Mouse (Mus musculus): ENCODE measurements around the gene Mrc2. TPM values are rescaled to one million over a fixed set of nuclear protein-coding genes. Genes with fewer than 3 reads are reported as not detected.

Gene Mrc2
- polyA plus RNA-seq, 1 experiment from 2014 or later = 0.32 TPM

- no peak for TF ChIP-seq CTCF (IDR thresholded peaks at IDR 0.05; ENCODE audit: low read depth)
- TF ChIP-seq EP300 (IDR thresholded peaks at IDR 0.05; ENCODE audit: low read depth) = no peak
- 35% methylated on average over 10 of the region's 10 CpGs for WGBS (ENCODE audit: insufficient replicate concordance)
- DNase-seq = no peak
Observed at GRCm38 (mm10) chr11:105312972-105313632, 20.7 kb downstream of the Mrc2 start.

GRCm38 (mm10) chr11:105313633-105314014, 21.2 kb downstream of the Mrc2 start:
- TF ChIP-seq EP300 (IDR thresholded peaks at IDR 0.05; ENCODE audit: low read depth) = no peak
- TF ChIP-seq CTCF (IDR thresholded peaks at IDR 0.05; ENCODE audit: low read depth) = no peak
- DNase-seq = no peak
- WGBS (ENCODE audit: insufficient replicate concordance) = 63% methylated on average over 8 of the region's 8 CpGs

More at GRCm38 (mm10) chr11:105312972-105313632, 20.7 kb downstream of the Mrc2 start:
- H3K4me2 ChIP-seq (ENCODE audit: low read depth, low read length) = no peak overlapping the region
- H3K4me3 ChIP-seq (ENCODE audit: low read depth, low read length) = no peak overlapping the region
- no peak overlapping the region for H3K9ac ChIP-seq (replicated peaks)
- no peak for ATAC-seq
- no peak overlapping the region for H3K27ac ChIP-seq (ENCODE audit: low read depth)
- H3K36me3 ChIP-seq (replicated peaks; ENCODE audit: insufficient read depth, low read length) = no peaks in the 10 kb centered on the region
- H3K9me3 ChIP-seq (ENCODE audit: low read length) = no peaks in the 10 kb centered on the region
- H3K4me1 ChIP-seq (ENCODE audit: insufficient read depth) = no peaks in the 10 kb centered on the region; the same call in none of the 2 replicates
- no peaks in the 10 kb centered on the region for H3K27me3 ChIP-seq (ENCODE audit: insufficient read depth, low read length)

GRCm38 (mm10) chr11:105315296-105315695, 22.9 kb downstream of the Mrc2 start:
- no peak overlapping the region for H3K27ac ChIP-seq (ENCODE audit: low read depth)
- H3K4me1 ChIP-seq (ENCODE audit: insufficient read depth) = no peaks in the 10 kb centered on the region; the same call in none of the 2 replicates
- no peaks in the 10 kb centered on the region for H3K27me3 ChIP-seq (ENCODE audit: insufficient read depth, low read length)
- H3K4me3 ChIP-seq (ENCODE audit: low read depth, low read length) = no peak overlapping the region
- ATAC-seq (no peak), DNase-seq (no peak)
- H3K9me3 ChIP-seq (ENCODE audit: low read length) = no peaks in the 10 kb centered on the region
- H3K4me2 ChIP-seq (ENCODE audit: low read depth, low read length) = no peak overlapping the region
- WGBS (ENCODE audit: insufficient replicate concordance) = 76% methylated on average over 8 of the region's 8 CpGs
- no peaks in the 10 kb centered on the region for H3K36me3 ChIP-seq (replicated peaks; ENCODE audit: insufficient read depth, low read length)
- TF ChIP-seq EP300 (IDR thresholded peaks at IDR 0.05; ENCODE audit: low read depth) (no peak), CTCF (IDR thresholded peaks at IDR 0.05; ENCODE audit: low read depth) (no peak)
- H3K9ac ChIP-seq (replicated peaks) = no peak overlapping the region

More at GRCm38 (mm10) chr11:105313633-105314014, 21.2 kb downstream of the Mrc2 start:
- no peaks in the 10 kb centered on the region for H3K9me3 ChIP-seq (ENCODE audit: low read length)
- H3K4me3 ChIP-seq (ENCODE audit: low read depth, low read length) = no peak overlapping the region
- no peaks in the 10 kb centered on the region for H3K27me3 ChIP-seq (ENCODE audit: insufficient read depth, low read length)
- no peak overlapping the region for H3K4me2 ChIP-seq (ENCODE audit: low read depth, low read length)
- ATAC-seq = no peak
- H3K4me1 ChIP-seq (ENCODE audit: insufficient read depth) = no peaks in the 10 kb centered on the region; the same call in none of the 2 replicates
- no peak overlapping the region for H3K9ac ChIP-seq (replicated peaks)
- no peaks in the 10 kb centered on the region for H3K36me3 ChIP-seq (replicated peaks; ENCODE audit: insufficient read depth, low read length)
- H3K27ac ChIP-seq (ENCODE audit: low read depth) = no peak overlapping the region

- no peak for DNase-seq
- H3K4me1 ChIP-seq (ENCODE audit: insufficient read depth) = no peaks in the 10 kb centered on the region; the same call in none of the 2 replicates
- no peak overlapping the region for H3K4me2 ChIP-seq (ENCODE audit: low read depth, low read length)
- WGBS (ENCODE audit: insufficient replicate concordance) = 87% methylated on average over 4 of the region's 4 CpGs
- H3K27ac ChIP-seq (ENCODE audit: low read depth) = no peak overlapping the region
- H3K36me3 ChIP-seq (replicated peaks; ENCODE audit: insufficient read depth, low read length) = no peaks in the 10 kb centered on the region
- H3K4me3 ChIP-seq (ENCODE audit: low read depth, low read length) = no peak overlapping the region
- TF ChIP-seq CTCF (IDR thresholded peaks at IDR 0.05; ENCODE audit: low read depth) (no peak), EP300 (IDR thresholded peaks at IDR 0.05; ENCODE audit: low read depth) (no peak)
- H3K27me3 ChIP-seq (ENCODE audit: insufficient read depth, low read length) = no peaks in the 10 kb centered on the region
- no peaks in the 10 kb centered on the region for H3K9me3 ChIP-seq (ENCODE audit: low read length)
- no peak overlapping the region for H3K9ac ChIP-seq (replicated peaks)
- no peak for ATAC-seq
Observed at GRCm38 (mm10) chr11:105316121-105316520, 23.7 kb downstream of the Mrc2 start.

- ATAC-seq (no peak), DNase-seq (no peak)
- Histone ChIP-seq H3K27me3 (ENCODE audit: insufficient read depth, low read length) (no peaks in the 10 kb centered on the region), H3K9ac (replicated peaks) (no peak overlapping the region), H3K4me1 (ENCODE audit: insufficient read depth) (no peaks in the 10 kb centered on the region), H3K4me2 (ENCODE audit: low read depth, low read length) (no peak overlapping the region), H3K9me3 (ENCODE audit: low read length) (no peaks in the 10 kb centered on the region), H3K36me3 (replicated peaks; ENCODE audit: insufficient read depth, low read length) (no peaks in the 10 kb centered on the region), H3K27ac (ENCODE audit: low read depth) (no peak overlapping the region), H3K4me3 (ENCODE audit: low read depth, low read length) (no peak overlapping the region)
- WGBS (ENCODE audit: insufficient replicate concordance) = 78% methylated on average over 6 of the region's 6 CpGs
- no peak for TF ChIP-seq CTCF (IDR thresholded peaks at IDR 0.05; ENCODE audit: low read depth)
- no peak for TF ChIP-seq EP300 (IDR thresholded peaks at IDR 0.05; ENCODE audit: low read depth)
Observed at GRCm38 (mm10) chr11:105317769-105318168, 25.3 kb downstream of the Mrc2 start.

GRCm38 (mm10) chr11:105321090-105321489, 28.6 kb downstream of the Mrc2 start:
- no peak for ATAC-seq
- TF ChIP-seq CTCF (IDR thresholded peaks at IDR 0.05; ENCODE audit: low read depth) = no peak
- TF ChIP-seq EP300 (IDR thresholded peaks at IDR 0.05; ENCODE audit: low read depth) = no peak
- H3K27me3 ChIP-seq (ENCODE audit: insufficient read depth, low read length) = no peaks in the 10 kb centered on the region
- WGBS (ENCODE audit: insufficient replicate concordance) = 36% methylated on average over 2 of the region's 2 CpGs
- H3K4me1 ChIP-seq (ENCODE audit: insufficient read depth) = no peaks in the 10 kb centered on the region
- no peak overlapping the region for H3K4me2 ChIP-seq (ENCODE audit: low read depth, low read length)
- no peaks in the 10 kb centered on the region for H3K9me3 ChIP-seq (ENCODE audit: low read length)
- DNase-seq = no peak
- no peaks in the 10 kb centered on the region for H3K36me3 ChIP-seq (replicated peaks; ENCODE audit: insufficient read depth, low read length)
- H3K27ac ChIP-seq (ENCODE audit: low read depth) = no peak overlapping the region
- H3K4me3 ChIP-seq (ENCODE audit: low read depth, low read length) = no peak overlapping the region
- H3K9ac ChIP-seq (replicated peaks) = no peak overlapping the region

Measured in liver, postnatal 0 days (tissue).